Mouse (Mus musculus) heart, adult 2 months (tissue): Measurements from ENCODE around the gene Wtip.

ENCODE experiments used
- CTCF ChIP-seq: fragments of 200-600 bp; IDR thresholded peaks from 2 replicates; pipeline ENCODE4 v1.8.1; 2022; ENCODE audit warnings: antibody characterized with exemption, mild to moderate bottlenecking, moderate library complexity
- EP300 ChIP-seq: fragments of 200-500 bp; IDR thresholded peaks from 2 replicates; pipeline ENCODE4 v1.6.1; 2011; ENCODE audit warnings: low read depth, low read length, control low read depth; ENCODE audit not compliant: insufficient read depth

- no peak for TF ChIP-seq CTCF
- no peak for TF ChIP-seq EP300
Measured at GRCm38 (mm10) chr7:34131959-34132354, 1.1 kb downstream of the Wtip start.
